Mouse (Mus musculus): Measurements from ENCODE around the gene Mepe. TPM values are rescaled to one million over a fixed set of nuclear protein-coding genes. Genes with fewer than 3 reads are reported as not detected.

Gene Mepe
- total and polyA plus RNA-seq, 3 experiments, result not detected

DNA sequence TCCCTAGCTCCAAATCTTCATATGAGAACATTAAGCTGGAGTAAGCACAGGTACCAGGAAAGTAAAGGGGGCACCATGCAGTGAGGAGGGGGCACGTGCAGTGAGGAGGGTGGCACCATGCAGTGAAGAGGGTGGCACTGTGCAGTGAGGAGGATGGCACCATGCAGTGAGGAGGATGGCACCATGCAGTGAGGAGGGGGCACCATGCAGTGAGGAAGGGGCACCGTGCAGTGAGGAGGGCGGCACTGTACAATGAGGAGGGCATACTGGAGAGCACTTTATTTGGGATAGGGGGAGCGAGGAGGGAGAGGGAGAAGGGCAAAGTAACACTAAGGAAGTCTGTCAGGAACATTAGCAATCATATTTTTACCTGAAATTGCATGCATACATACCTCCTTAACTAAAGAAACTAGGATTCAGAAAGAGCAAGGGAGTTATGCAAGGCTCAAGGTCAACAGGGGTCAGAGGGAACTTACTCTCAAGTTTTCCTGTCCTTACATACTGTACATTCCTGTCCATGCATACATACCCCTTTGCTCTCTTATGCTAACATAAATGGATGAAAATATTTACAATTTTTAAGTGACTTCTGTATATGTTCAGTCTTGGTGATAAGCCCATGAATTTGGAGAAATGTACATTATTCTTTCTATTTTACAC, 48.6 kb downstream of the Mepe start:
- H3K79me2 ChIP-seq (replicated peaks; ENCODE audit: control insufficient read depth, extremely low read depth, insufficient read depth, poor library complexity, severe bottlenecking), result no peaks in the 10 kb centered on the region
- TF ChIP-seq NRF1 (IDR thresholded peaks at IDR 0.05; ENCODE audit: low read depth, low read length), result no peak
- TF ChIP-seq EP300 (IDR thresholded peaks at IDR 0.05; ENCODE audit: low read length), result no peak
- TF ChIP-seq RAD21 (IDR thresholded peaks at IDR 0.05; ENCODE audit: low read depth, low read length), result no peak
- TF ChIP-seq POLR2A (IDR thresholded peaks at IDR 0.05; ENCODE audit: low read depth, low read length), result no peak
- TF ChIP-seq KAT2A (IDR thresholded peaks at IDR 0.05; ENCODE audit: insufficient replicate concordance, low read length), result no peak
- TF ChIP-seq JUND (conservative IDR thresholded peaks at IDR 0.05; ENCODE audit: low read depth, low read length), result no peak
- no peak for TF ChIP-seq CTCF (conservative IDR thresholded peaks at IDR 0.05 in 1 of 2, IDR thresholded peaks at IDR 0.05 in 1 of 2; ENCODE audit: low read depth in 2 of 2, low read length in 2 of 2)
- no peak for TF ChIP-seq JUN (IDR thresholded peaks at IDR 0.05; ENCODE audit: insufficient read depth, low read depth, low read length)
- no peak for TF ChIP-seq ZNF384 (IDR thresholded peaks at IDR 0.05; ENCODE audit: low read depth, low read length)
- no peak for TF ChIP-seq UBTF (IDR thresholded peaks at IDR 0.05; ENCODE audit: low read depth, low read length)
- no peak for TF ChIP-seq ELF1 (IDR thresholded peaks at IDR 0.05; ENCODE audit: low read depth, low read length)
- TF ChIP-seq CHD2 (IDR thresholded peaks at IDR 0.05; ENCODE audit: low read length), result no peak
- peaks cover 0 to 3% of the 10 kb centered on the region in 2 experiments; a peak in 1 of 4 replicates for H3K4me1 ChIP-seq (ENCODE audit: control insufficient read depth in 1 of 2, insufficient read depth in 2 of 2)
- H3K27me3 ChIP-seq (replicated peaks), result no peaks in the 10 kb centered on the region
- no peaks in the 10 kb centered on the region for H3K9me3 ChIP-seq (replicated peaks; ENCODE audit: low read length)
- in situ Hi-C loops (cut with MboI; ENCODE audit: low pct_ligation_motif_present, low pct_unique_long_range_greater_than_20kb, low sequenced_read_pairs), result no loop called here
- no peak overlapping the region for H3K4me2 ChIP-seq (ENCODE audit: insufficient read depth, low read depth, poor library complexity, severe bottlenecking)
- no peak for DNase-seq (ENCODE audit: extremely low read depth)
- dilution Hi-C loops (cut with MboI; ENCODE audit: extremely low pct_ligation_motif_present, extremely low pct_unique_long_range_greater_than_20kb, low sequenced_read_pairs), result no loop called here
- no peaks in the 10 kb centered on the region for H3K36me3 ChIP-seq (replicated peaks in 1 of 2; ENCODE audit: control insufficient read depth in 1 of 2, insufficient read depth in 1 of 2, low read length in 1 of 2)
- H3K27ac ChIP-seq (ENCODE audit: insufficient read depth, low read depth), result no peak overlapping the region
- no peak overlapping the region for H3K4me3 ChIP-seq (replicated peaks in 1 of 3; ENCODE audit: low read depth in 2 of 3, low read length in 2 of 3, poor library complexity in 1 of 3)
- no peak overlapping the region for H3K9ac ChIP-seq (ENCODE audit: insufficient read depth, low read depth)

DNA sequence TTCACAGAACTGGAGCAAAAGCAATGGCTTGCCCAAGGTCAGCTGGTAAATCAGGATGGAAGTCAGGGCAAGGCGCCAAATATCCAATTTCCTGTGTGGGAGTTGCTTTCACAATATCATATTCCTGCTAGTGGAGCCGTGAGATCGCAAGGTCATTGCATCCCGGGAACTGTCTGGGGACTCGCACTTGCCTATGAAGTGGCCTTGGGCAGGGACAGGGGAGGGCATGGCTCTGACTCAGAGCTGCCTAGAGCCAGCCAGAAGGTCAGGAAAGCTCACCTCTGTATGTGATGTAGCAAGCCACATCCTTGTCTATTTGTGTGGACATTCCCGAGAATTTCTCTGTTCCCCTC, 49.2 kb downstream of the Mepe start:
- Histone ChIP-seq H3K4me2 (ENCODE audit: insufficient read depth, low read depth, poor library complexity, severe bottlenecking) (no peak overlapping the region), H3K27ac (ENCODE audit: insufficient read depth, low read depth) (no peak overlapping the region), H3K9me3 (replicated peaks; ENCODE audit: low read length) (no peaks in the 10 kb centered on the region), H3K79me2 (replicated peaks; ENCODE audit: control insufficient read depth, extremely low read depth, insufficient read depth, poor library complexity, severe bottlenecking) (no peaks in the 10 kb centered on the region), H3K9ac (ENCODE audit: insufficient read depth, low read depth) (no peak overlapping the region), H3K4me1 (ENCODE audit: control insufficient read depth in 1 of 2, insufficient read depth in 2 of 2) (peaks cover 0 to 3% of the 10 kb centered on the region in 2 experiments; a peak in 1 of 4 replicates), H3K27me3 (replicated peaks) (no peaks in the 10 kb centered on the region), H3K4me3 (replicated peaks in 1 of 3; ENCODE audit: low read depth in 2 of 3, low read length in 2 of 3, poor library complexity in 1 of 3) (no peak overlapping the region), H3K36me3 (replicated peaks in 1 of 2; ENCODE audit: control insufficient read depth in 1 of 2, insufficient read depth in 1 of 2, low read length in 1 of 2) (no peaks in the 10 kb centered on the region)
- in situ Hi-C loops (cut with MboI; ENCODE audit: low pct_ligation_motif_present, low pct_unique_long_range_greater_than_20kb, low sequenced_read_pairs), result no loop called here
- dilution Hi-C loops (cut with MboI; ENCODE audit: extremely low pct_ligation_motif_present, extremely low pct_unique_long_range_greater_than_20kb, low sequenced_read_pairs), result no loop called here
- TF ChIP-seq JUND (conservative IDR thresholded peaks at IDR 0.05; ENCODE audit: low read depth, low read length) (no peak), BHLHE40 (IDR thresholded peaks at IDR 0.05; ENCODE audit: low read depth, low read length) (no peak), MYC (IDR thresholded peaks at IDR 0.05; ENCODE audit: low read depth, low read length) (no peak), POLR2AphosphoS2 (IDR thresholded peaks at IDR 0.05; ENCODE audit: low read depth, low read length) (no peak), USF1 (IDR thresholded peaks at IDR 0.05; ENCODE audit: low read depth, low read length) (no peak), MAZ (IDR thresholded peaks at IDR 0.05; ENCODE audit: low read depth, low read length) (no peak), SIN3A (IDR thresholded peaks at IDR 0.05; ENCODE audit: low read length) (no peak), CHD2 (IDR thresholded peaks at IDR 0.05; ENCODE audit: low read length) (no peak), TBP (conservative IDR thresholded peaks at IDR 0.05; ENCODE audit: low read depth, low read length) (no peak), UBTF (IDR thresholded peaks at IDR 0.05; ENCODE audit: low read depth, low read length) (no peak)
- no peak for DNase-seq (ENCODE audit: extremely low read depth)
